Mouse (Mus musculus) retina, adult 2 months (tissue): ENCODE data around the gene Ubtd2.

Source experiments
- DNase-seq: peaks from one replicate; pipeline ENCODE4 v3.0.0-alpha.2; 2012; ENCODE audit warnings: low read depth, low spot score

Ubtd2 gene

GRCm38 (mm10) chr11:32545605-32546004 lies 90.4 kb downstream of the Ubtd2 start:
- DNase-seq, result no peak

GRCm38 (mm10) chr11:32546483-32546882 lies 91.3 kb downstream of the Ubtd2 start:
- no peak for DNase-seq

GRCm38 (mm10) chr11:32547391-32547947 lies 92.3 kb downstream of the Ubtd2 start:
- no peak for DNase-seq

- no peak for DNase-seq
Observed at GRCm38 (mm10) chr11:32548240-32548639, 93.1 kb downstream of the Ubtd2 start.

- no peak for DNase-seq
Observed at GRCm38 (mm10) chr11:32549236-32549635, 94.1 kb downstream of the Ubtd2 start.

GRCm38 (mm10) chr11:32550102-32550501 lies 94.9 kb downstream of the Ubtd2 start:
- DNase-seq, result no peak

GRCm38 (mm10) chr11:32551056-32551455 lies 95.9 kb downstream of the Ubtd2 start:
- DNase-seq, result no peak

GRCm38 (mm10) chr11:32551579-32552297 lies 96.6 kb downstream of the Ubtd2 start:
- no peak for DNase-seq

GRCm38 (mm10) chr11:32552401-32553090 lies 97.4 kb downstream of the Ubtd2 start:
- no peak for DNase-seq

- DNase-seq, result no peak
Observed at GRCm38 (mm10) chr11:32553311-32554140, 98.4 kb downstream of the Ubtd2 start.

- no peak for DNase-seq
Observed at GRCm38 (mm10) chr11:32554141-32555091, 99.2 kb downstream of the Ubtd2 start.

GRCm38 (mm10) chr11:32555103-32555689 lies 100.0 kb downstream of the Ubtd2 start:
- no peak for DNase-seq

- DNase-seq, result no peak
Observed at GRCm38 (mm10) chr11:32556333-32556990, 101.3 kb downstream of the Ubtd2 start.

GRCm38 (mm10) chr11:32558026-32558425 lies 102.9 kb downstream of the Ubtd2 start:
- no peak for DNase-seq

GRCm38 (mm10) chr11:32558677-32559076 lies 103.5 kb downstream of the Ubtd2 start:
- no peak for DNase-seq

GRCm38 (mm10) chr11:32560015-32560770 lies 105.0 kb downstream of the Ubtd2 start:
- no peak for DNase-seq

GRCm38 (mm10) chr11:32561465-32562355 lies 106.5 kb downstream of the Ubtd2 start:
- no peak for DNase-seq

- no peak for DNase-seq
Observed at GRCm38 (mm10) chr11:32562706-32563105, 107.5 kb downstream of the Ubtd2 start.
